Mouse (Mus musculus) midbrain, embryonic 14.5 days (tissue): ENCODE results near the gene Ifnab. TPM values are rescaled to one million over a fixed set of nuclear protein-coding genes. Genes with fewer than 3 reads are reported as not detected.

Experiments
- ATAC-seq: fragments of 200-750 bp; cut with Nextera tagmentation; 2 replicates; pipeline ENCODE4 v1.8.0; 2017; ENCODE audit warnings: moderate number of reproducible peaks, moderate library complexity; ENCODE audit not compliant: low FRiP score, low TSS enrichment
- DNase-seq: peaks from one replicate; pipeline ENCODE4 v3.0.0-alpha.2; 2015
- H3K27ac ChIP-seq: fragments of 300-500 bp; sonication (generic); replicated peaks from 2 replicates; pipeline ENCODE4 v1.5.1; 2014; ENCODE audit warnings: mild to moderate bottlenecking, low read depth, low read length, moderate library complexity
- H3K27me3 ChIP-seq: fragments of 300-500 bp; sonication (generic); 2 replicates; pipeline ENCODE4 v1.6.1; 2014; ENCODE audit warnings: low read length, control low read depth, mixed read lengths; ENCODE audit not compliant: control insufficient read depth, insufficient read depth
- H3K36me3 ChIP-seq: fragments of 300-500 bp; sonication (generic); 2 replicates; pipeline ENCODE4 v1.6.1; 2014; ENCODE audit warnings: low read length, control low read depth; ENCODE audit not compliant: control insufficient read depth, insufficient read depth
- H3K4me1 ChIP-seq: fragments of 300-500 bp; sonication (generic); 2 replicates; pipeline ENCODE4 v1.6.1; 2014; ENCODE audit warnings: mild to moderate bottlenecking, antibody characterized with exemption, low read length, control low read depth; ENCODE audit not compliant: control insufficient read depth, insufficient read depth
- H3K4me2 ChIP-seq: fragments of 300-500 bp; sonication (generic); 2 replicates; pipeline ENCODE4 v1.6.1; 2014; ENCODE audit warnings: mild to moderate bottlenecking, low read length, moderate library complexity
- H3K4me3 ChIP-seq: fragments of 300-500 bp; sonication (generic); replicated peaks from 2 replicates; pipeline ENCODE4 v1.5.1; 2014; ENCODE audit warnings: low read depth, low read length
- H3K9ac ChIP-seq: fragments of 300-500 bp; sonication (generic); replicated peaks from 2 replicates; pipeline ENCODE4 v1.6.1; 2014; ENCODE audit warnings: mild to moderate bottlenecking, low read length, moderate library complexity
- H3K9me3 ChIP-seq: fragments of 300-500 bp; sonication (generic); 2 replicates; pipeline ENCODE4 v1.6.1; 2016; ENCODE audit warnings: low read length, control low read depth, mixed read lengths; ENCODE audit not compliant: control insufficient read depth
- WGBS: fragments of 180-500 bp; shearing (Covaris S2); extraction: QIAGEN DNeasy Blood & Tissue Kit; methylation state at CpG from one replicate; pipeline ENCODE4 v1.1.7; 2014; 5-methylcytosine and 5-hydroxymethylcytosine counted together
- polyA plus RNA-seq: library from polyadenylated mRNA; unstranded; fragments of >200 nt; fragmentation: Nextera tagmentation; extraction: Ambion mirVana; gene quantifications from 2 replicates; pipeline ENCODE4 v1.2.1, GENCODE M21; 2014

Gene Ifnab
- polyA plus RNA-seq, 1 experiment from 2014 or later: not detected

DNA sequence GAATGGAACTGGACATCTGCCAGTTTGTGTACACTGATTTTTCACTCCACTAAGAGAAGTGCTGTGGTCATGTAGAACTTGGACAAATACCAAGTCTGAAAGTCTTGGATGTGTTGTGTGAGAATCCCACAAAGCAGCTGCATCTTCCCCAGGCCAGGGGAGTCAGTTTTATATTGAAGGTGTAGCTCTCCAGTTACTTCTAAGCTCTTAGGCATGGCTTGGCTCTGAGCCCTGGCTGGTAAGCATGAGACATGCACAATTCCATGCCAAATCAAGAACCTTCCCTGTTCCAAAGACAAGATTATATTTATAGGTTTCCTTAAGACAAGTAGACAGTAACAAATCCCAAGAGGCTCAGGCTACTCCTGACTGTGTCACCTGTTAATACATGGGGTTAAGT, 23.9 kb upstream of the Ifnab start:
- no peaks in the 10 kb centered on the region for H3K9me3 ChIP-seq
- H3K4me1 ChIP-seq: peaks cover 23% of the 10 kb centered on the region
- H3K27ac ChIP-seq: no peak overlapping the region
- H3K4me3 ChIP-seq: no peak overlapping the region
- DNase-seq (no peak), ATAC-seq (no peak)
- H3K36me3 ChIP-seq: peaks cover 28% of the 10 kb centered on the region
- no peak overlapping the region for H3K9ac ChIP-seq
- H3K4me2 ChIP-seq: no peak overlapping the region
- H3K27me3 ChIP-seq: no peaks in the 10 kb centered on the region

DNA sequence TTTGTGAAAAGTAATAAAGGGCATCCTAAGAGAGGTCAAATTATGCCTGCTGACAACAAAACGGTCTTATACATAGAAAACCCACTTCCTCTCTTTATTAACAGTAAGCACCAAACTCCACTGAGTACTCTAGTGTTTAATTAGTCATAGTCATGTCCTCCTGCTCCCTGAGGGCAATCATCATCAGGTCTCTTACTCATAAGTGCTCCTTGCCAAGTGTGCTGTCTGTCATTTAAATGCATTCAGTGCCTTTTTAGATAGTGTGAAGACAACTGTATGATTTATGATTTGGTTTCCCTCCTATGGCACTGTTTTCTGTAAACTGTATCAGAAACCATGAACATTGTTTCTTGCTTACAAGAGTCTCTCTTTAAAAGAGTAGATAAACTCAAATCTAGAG, 23.1 kb upstream of the Ifnab start:
- H3K4me3 ChIP-seq: no peak overlapping the region
- no peak overlapping the region for H3K4me2 ChIP-seq
- no peak overlapping the region for H3K9ac ChIP-seq
- H3K4me1 ChIP-seq: peaks cover 17% of the 10 kb centered on the region
- H3K36me3 ChIP-seq: peaks cover 26% of the 10 kb centered on the region
- no peak for DNase-seq
- H3K9me3 ChIP-seq: no peaks in the 10 kb centered on the region
- ATAC-seq: no peak
- H3K27ac ChIP-seq: no peak overlapping the region
- H3K27me3 ChIP-seq: no peaks in the 10 kb centered on the region
- 100% methylated on average over 1 of the region's 1 CpGs for WGBS

DNA sequence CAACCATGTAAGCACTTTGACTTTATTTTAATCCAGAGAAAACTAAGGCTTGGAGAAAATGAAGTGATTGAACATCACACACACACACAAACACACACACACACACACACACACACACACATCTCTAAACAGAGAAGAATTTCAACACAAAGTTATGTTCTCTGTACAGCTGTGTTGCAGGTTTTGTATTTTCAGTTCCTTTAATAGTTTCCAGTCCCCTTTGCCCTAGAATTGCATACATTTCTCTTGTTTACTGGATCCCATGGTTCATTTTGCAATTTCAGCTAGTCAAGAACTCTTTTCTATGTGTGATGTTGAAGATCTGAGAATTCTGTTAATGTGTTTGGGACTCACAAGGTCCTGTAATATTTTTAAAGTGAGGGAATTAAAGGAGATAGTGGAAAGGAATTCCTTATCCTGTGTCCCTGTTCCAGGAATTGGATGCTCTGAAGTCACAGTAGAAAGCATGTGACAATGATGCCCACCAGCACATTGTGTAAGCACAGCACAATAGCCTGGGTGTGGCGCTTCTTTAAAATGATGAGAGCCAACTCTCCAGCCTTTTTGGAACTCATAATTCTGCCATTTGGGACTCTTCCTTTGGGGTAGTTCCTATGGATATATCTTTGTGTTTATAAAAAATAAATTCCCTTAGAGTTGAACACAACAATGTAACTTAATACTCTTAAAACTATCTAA, 16.1 kb upstream of the Ifnab start:
- DNase-seq (no peak), ATAC-seq (no peak)
- H3K9me3 ChIP-seq: no peaks in the 10 kb centered on the region
- H3K27ac ChIP-seq: no peak overlapping the region
- H3K4me2 ChIP-seq: no peak overlapping the region
- no peak overlapping the region for H3K9ac ChIP-seq
- H3K36me3 ChIP-seq: no peaks in the 10 kb centered on the region
- 90% methylated on average over 1 of the region's 1 CpGs for WGBS
- no peaks in the 10 kb centered on the region for H3K4me1 ChIP-seq
- no peak overlapping the region for H3K4me3 ChIP-seq
- H3K27me3 ChIP-seq: no peaks in the 10 kb centered on the region

DNA sequence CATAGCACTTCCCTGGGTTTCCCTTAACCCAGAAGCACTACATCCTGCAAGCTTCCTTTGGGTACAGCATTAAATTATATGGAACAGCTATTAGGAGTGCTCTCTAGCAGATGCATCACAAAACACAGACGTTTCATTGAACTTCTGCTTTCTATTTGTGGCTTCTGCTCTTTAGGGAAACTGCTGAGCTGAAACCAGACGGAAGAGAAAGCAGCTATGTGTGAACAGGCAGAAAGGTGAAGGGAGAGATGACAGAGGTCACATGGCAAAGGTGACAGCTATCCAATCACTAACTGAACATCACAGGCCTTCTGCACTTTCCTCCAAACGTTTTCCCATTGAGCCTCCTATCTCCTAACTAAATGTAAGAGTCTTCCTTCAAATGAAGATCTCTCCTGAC, 14.8 kb upstream of the Ifnab start:
- Histone ChIP-seq H3K9me3 (no peaks in the 10 kb centered on the region), H3K4me2 (no peak overlapping the region), H3K36me3 (no peaks in the 10 kb centered on the region), H3K9ac (no peak overlapping the region), H3K27ac (no peak overlapping the region), H3K4me1 (no peaks in the 10 kb centered on the region), H3K4me3 (no peak overlapping the region), H3K27me3 (no peaks in the 10 kb centered on the region)
- ATAC-seq (no peak), DNase-seq (no peak)
- 54% methylated on average over 3 of the region's 3 CpGs for WGBS

DNA sequence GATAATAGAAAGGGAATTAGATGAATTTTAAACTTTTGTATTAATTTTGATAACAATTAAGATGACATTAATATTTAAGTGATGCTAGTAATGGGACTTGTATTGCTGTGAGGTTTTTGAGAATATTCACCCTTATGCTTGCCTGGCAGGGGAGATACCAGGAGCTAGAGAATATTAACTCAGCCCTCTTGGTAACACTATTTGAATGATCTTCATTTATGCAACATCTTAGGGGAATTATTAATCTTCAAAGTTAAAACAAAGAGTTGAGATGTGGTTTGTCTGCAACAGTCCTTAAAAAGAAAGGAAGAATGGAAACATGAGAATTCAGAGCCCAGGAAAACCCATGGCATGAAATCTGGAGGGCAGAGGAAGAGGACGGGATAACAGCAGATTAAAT, 8.1 kb upstream of the Ifnab start:
- WGBS: 71% methylated on average over 1 of the region's 1 CpGs
- Histone ChIP-seq H3K4me3 (no peak overlapping the region), H3K9ac (no peak overlapping the region), H3K27me3 (no peaks in the 10 kb centered on the region), H3K4me2 (no peak overlapping the region), H3K4me1 (no peaks in the 10 kb centered on the region), H3K9me3 (no peaks in the 10 kb centered on the region), H3K36me3 (no peaks in the 10 kb centered on the region), H3K27ac (no peak overlapping the region)
- ATAC-seq: no peak
- no peak for DNase-seq

DNA sequence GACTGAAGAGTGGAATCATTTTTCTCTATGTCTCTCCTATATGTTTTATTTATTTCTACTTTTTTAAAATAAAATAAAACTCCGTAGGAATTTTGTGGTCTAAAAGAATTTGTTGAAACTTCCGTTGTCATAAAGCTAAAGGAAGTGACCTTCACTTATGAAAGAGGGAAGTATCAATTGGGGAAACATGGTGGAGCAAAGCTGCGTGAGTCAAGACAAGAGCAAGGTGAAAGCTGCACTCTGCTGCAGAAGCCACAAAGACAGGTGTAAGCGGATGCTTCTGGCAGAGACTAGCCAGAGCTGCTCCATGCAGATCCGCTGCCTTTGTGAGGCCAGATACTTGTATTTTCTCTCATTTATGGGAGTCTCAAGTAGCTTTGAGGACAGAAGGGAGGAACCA, 7.6 kb upstream of the Ifnab start:
- H3K4me2 ChIP-seq: no peak overlapping the region
- no peak overlapping the region for H3K9ac ChIP-seq
- no peaks in the 10 kb centered on the region for H3K4me1 ChIP-seq
- no peaks in the 10 kb centered on the region for H3K9me3 ChIP-seq
- no peaks in the 10 kb centered on the region for H3K27me3 ChIP-seq
- 87% methylated on average over 5 of the region's 5 CpGs for WGBS
- H3K4me3 ChIP-seq: no peak overlapping the region
- H3K27ac ChIP-seq: no peak overlapping the region
- DNase-seq: no peak
- ATAC-seq: no peak
- H3K36me3 ChIP-seq: no peaks in the 10 kb centered on the region

DNA sequence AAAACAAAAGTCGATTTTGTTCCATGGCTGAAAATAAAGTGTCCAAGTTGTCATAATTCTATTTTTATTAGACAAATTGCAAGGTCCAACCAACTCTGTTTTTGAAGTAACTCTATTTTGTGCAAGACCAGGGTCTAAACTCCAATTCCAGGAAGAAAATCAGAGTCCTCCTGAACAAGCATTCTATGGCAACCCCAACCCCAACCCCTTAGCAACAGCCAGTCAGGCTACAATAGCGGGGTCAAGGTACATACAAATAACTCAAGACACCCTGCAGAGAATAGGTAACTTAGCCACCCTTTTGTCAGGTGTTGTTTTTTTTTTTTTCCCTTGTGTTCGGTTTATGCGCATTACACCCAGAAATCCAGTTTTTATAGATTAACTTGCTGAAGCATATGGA, 6.6 kb upstream of the Ifnab start:
- ATAC-seq: no peak
- WGBS: 87% methylated on average over 4 of the region's 4 CpGs
- no peaks in the 10 kb centered on the region for H3K27me3 ChIP-seq

DNA sequence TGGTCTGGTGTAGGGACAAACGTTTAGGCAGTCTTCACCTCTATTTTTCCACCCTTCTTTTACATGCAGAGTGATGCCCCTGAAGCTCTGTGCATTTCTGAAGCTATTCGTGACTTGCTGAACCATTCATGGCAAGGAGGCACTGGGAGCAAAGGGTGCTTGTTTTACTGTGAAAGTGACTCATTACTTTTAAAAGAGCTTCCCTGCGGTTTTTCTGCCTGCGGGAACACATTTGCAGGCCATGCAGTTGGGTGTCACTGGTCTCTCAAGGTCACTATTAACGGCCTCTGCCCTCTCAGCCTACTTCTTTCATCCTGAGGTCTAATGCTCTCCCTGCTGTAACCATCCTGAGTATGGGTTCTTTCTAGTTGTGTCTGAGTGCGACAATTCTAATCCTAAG, 5.9 kb upstream of the Ifnab start:
- no peaks in the 10 kb centered on the region for H3K36me3 ChIP-seq
- H3K4me3 ChIP-seq: no peak overlapping the region
- ATAC-seq (no peak), DNase-seq (no peak)
- 71% methylated on average over 6 of the region's 6 CpGs for WGBS
- no peak overlapping the region for H3K4me2 ChIP-seq
- H3K9ac ChIP-seq: no peak overlapping the region
- no peaks in the 10 kb centered on the region for H3K4me1 ChIP-seq
- no peaks in the 10 kb centered on the region for H3K9me3 ChIP-seq
- no peak overlapping the region for H3K27ac ChIP-seq
- no peaks in the 10 kb centered on the region for H3K27me3 ChIP-seq

More for the DNA sequence above, 6.6 kb upstream of the Ifnab start:
- no peak overlapping the region for H3K9ac ChIP-seq
- H3K4me2 ChIP-seq: no peak overlapping the region
- H3K36me3 ChIP-seq: no peaks in the 10 kb centered on the region
- H3K4me3 ChIP-seq: no peak overlapping the region
- DNase-seq: no peak
- H3K4me1 ChIP-seq: no peaks in the 10 kb centered on the region
- no peak overlapping the region for H3K27ac ChIP-seq
- no peaks in the 10 kb centered on the region for H3K9me3 ChIP-seq

DNA sequence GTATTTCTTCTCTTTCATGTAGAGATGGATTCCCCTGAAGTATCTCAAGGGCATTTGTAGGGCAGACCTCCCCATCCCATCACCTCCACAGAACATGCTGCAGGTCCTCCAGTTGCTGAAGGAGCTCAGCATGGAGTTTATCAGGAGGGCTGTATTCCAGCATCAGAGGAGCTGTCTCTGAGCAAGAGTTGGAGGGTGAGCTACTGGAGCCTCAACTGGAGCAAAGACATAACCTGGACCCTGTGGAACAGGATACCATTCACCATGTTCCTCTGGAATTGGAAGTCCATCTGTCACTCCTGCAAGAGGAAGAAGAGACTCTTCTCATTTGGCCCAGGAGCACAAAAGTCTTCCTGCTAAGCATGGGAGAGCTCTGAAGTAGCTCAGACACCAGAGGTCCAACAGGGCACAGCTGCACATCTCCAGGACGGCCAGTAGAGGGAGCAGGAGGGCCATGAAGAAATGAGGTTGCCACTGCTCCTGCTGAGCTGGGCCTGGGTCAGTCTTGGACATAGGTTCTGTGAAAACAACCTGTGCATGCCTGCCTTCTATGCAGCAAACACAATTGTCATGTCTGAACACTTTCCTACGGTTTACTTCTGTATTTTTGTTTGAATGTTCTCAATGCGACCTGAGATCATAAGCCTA, 5.2 kb upstream of the Ifnab start:
- peak; percentile 88 for DNase-seq
- Histone ChIP-seq H3K9me3 (no peaks in the 10 kb centered on the region), H3K4me2 (no peak overlapping the region), H3K27ac (no peak overlapping the region), H3K36me3 (no peaks in the 10 kb centered on the region), H3K27me3 (no peaks in the 10 kb centered on the region), H3K4me3 (no peak overlapping the region), H3K9ac (no peak overlapping the region), H3K4me1 (no peaks in the 10 kb centered on the region)
- WGBS: 26% methylated on average over 3 of the region's 3 CpGs
- ATAC-seq: peak; percentile 81
